Mouse (Mus musculus): ENCODE measurements at regions not wholly inside any gene's neighbourhood (a gene's known extent, or its start where the extent isn't known, plus 50 kb on each side); places are given as distances from the start of the nearest gene placed in this dataset.

GRCm38 (mm10) chr13:51022401-51023250 lies 78.1 kb upstream of the Spin1 start:
- Histone ChIP-seq H3K9me3 (no peaks in the 10 kb centered on the region), H3K4me1 (replicated peaks) (peaks cover 5% of the 10 kb centered on the region; the same call in 1 of the 2 replicates), H3K4me3 (no peak overlapping the region), H3K27me3 (no peaks in the 10 kb centered on the region), H3K36me3 (no peaks in the 10 kb centered on the region), H3K9ac (no peak overlapping the region), H3K27ac (no peak overlapping the region), H3K4me2 (no peak overlapping the region)
- 75% methylated on average over 13 of the region's 13 CpGs for WGBS
- ATAC-seq (ENCODE audit: low FRiP score): no peak

GRCm38 (mm10) chr13:51023271-51023670 lies 77.4 kb upstream of the Spin1 start:
- H3K36me3 ChIP-seq: no peaks in the 10 kb centered on the region
- H3K27me3 ChIP-seq: no peaks in the 10 kb centered on the region
- H3K4me3 ChIP-seq: no peak overlapping the region
- peaks cover 1% of the 10 kb centered on the region; the same call in 1 of the 2 replicates for H3K4me1 ChIP-seq (replicated peaks)
- 88% methylated on average over 11 of the region's 11 CpGs for WGBS
- H3K9me3 ChIP-seq: no peaks in the 10 kb centered on the region
- no peak overlapping the region for H3K9ac ChIP-seq
- H3K4me2 ChIP-seq: no peak overlapping the region
- ATAC-seq (ENCODE audit: low FRiP score): no peak
- H3K27ac ChIP-seq: no peak overlapping the region

DNA sequence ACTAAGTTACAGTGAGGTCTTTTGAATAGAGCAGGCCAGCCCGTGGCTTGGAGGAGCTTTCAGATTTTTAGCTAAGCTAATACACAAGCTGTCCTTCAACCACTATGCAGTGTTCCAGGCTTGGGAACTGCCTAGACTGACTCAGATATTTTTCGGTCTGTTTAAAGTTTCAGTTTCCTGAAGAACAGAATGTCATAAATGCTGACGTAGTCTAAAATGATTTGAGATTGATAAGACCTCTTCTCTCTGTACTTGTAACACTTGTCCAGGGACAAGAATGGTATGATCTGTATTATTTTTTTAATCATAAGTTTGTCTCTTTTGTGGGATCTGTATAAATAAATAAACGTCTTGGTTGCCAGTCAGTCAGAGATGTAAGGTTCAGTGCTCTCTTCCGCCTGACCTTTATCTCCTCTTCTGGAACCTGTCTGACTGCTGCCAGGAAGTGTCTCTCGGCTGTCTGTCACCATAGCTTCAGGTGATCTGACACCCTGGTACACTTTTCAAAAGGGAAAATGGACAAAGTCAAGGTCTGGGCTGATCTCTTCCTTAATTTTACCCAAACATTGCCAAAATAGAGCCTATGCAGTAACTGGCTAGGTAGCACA lies 74.3 kb upstream of the Spin1 start:
- WGBS: 86% methylated on average over 6 of the region's 6 CpGs
- no peaks in the 10 kb centered on the region for H3K36me3 ChIP-seq
- no peak overlapping the region for H3K9ac ChIP-seq
- no peaks in the 10 kb centered on the region for H3K27me3 ChIP-seq
- no peak overlapping the region for H3K4me3 ChIP-seq
- H3K4me2 ChIP-seq: no peak overlapping the region
- H3K9me3 ChIP-seq: no peaks in the 10 kb centered on the region
- no peak for ATAC-seq (ENCODE audit: low FRiP score)
- no peak overlapping the region for H3K27ac ChIP-seq
- H3K4me1 ChIP-seq (replicated peaks): no peaks in the 10 kb centered on the region; the same call in 1 of the 2 replicates

DNA sequence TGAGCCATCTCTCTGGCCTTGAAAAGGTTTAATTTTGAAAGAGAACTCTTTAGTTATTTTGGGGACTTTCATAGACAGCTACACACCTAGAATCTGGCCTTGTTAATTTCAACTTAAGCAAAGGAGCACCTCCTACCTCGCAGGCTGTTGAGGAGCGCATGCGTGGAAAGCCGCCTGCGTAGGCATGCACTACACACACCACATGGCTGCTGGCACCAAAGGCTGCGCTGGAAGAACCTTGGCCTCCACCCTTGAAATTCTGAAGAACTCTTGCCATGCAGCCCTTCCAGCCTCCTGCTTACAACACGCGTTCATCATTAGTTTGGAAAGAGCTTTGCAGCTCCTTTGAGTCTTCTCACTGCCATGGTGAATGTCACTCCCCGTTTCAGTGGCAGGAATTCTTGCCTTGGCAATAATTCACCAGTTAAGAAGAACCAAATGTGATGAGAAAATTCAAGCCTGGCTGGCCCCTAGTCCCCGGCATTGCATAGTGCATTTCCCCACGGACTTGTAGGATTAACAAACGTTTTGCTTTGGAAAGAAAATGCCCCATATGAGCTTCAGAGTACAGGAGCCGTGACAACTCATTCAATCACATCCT lies 62.7 kb upstream of the Spin1 start:
- ATAC-seq (ENCODE audit: low FRiP score): no peak
- Histone ChIP-seq H3K36me3 (no peaks in the 10 kb centered on the region), H3K9ac (no peak overlapping the region), H3K27me3 (no peaks in the 10 kb centered on the region), H3K4me1 (replicated peaks) (no peaks in the 10 kb centered on the region), H3K27ac (no peak overlapping the region), H3K4me3 (no peak overlapping the region), H3K4me2 (no peak overlapping the region), H3K9me3 (peaks cover 2% of the 10 kb centered on the region; the same call in 1 of the 2 replicates)
- 87% methylated on average over 13 of the region's 13 CpGs for WGBS

- 94% methylated on average over 4 of the region's 4 CpGs for WGBS
- Histone ChIP-seq H3K9me3 (peaks cover 12% of the 10 kb centered on the region), H3K4me3 (no peak overlapping the region), H3K4me2 (no peak overlapping the region), H3K4me1 (replicated peaks) (no peaks in the 10 kb centered on the region), H3K36me3 (no peaks in the 10 kb centered on the region), H3K9ac (no peak overlapping the region), H3K27ac (no peak overlapping the region), H3K27me3 (no peaks in the 10 kb centered on the region)
- no peak for ATAC-seq (ENCODE audit: low FRiP score)
Observed at GRCm38 (mm10) chr13:51038955-51039354, 61.7 kb upstream of the Spin1 start.

GRCm38 (mm10) chr13:51041121-51041520 lies 59.6 kb upstream of the Spin1 start:
- no peak for ATAC-seq (ENCODE audit: low FRiP score)
- WGBS: 35% methylated on average over 2 of the region's 2 CpGs
- Histone ChIP-seq H3K4me1 (replicated peaks) (no peaks in the 10 kb centered on the region), H3K36me3 (no peaks in the 10 kb centered on the region), H3K4me2 (no peak overlapping the region), H3K27ac (no peak overlapping the region), H3K9me3 (peaks cover 18% of the 10 kb centered on the region), H3K4me3 (no peak overlapping the region), H3K27me3 (no peaks in the 10 kb centered on the region), H3K9ac (no peak overlapping the region)

DNA sequence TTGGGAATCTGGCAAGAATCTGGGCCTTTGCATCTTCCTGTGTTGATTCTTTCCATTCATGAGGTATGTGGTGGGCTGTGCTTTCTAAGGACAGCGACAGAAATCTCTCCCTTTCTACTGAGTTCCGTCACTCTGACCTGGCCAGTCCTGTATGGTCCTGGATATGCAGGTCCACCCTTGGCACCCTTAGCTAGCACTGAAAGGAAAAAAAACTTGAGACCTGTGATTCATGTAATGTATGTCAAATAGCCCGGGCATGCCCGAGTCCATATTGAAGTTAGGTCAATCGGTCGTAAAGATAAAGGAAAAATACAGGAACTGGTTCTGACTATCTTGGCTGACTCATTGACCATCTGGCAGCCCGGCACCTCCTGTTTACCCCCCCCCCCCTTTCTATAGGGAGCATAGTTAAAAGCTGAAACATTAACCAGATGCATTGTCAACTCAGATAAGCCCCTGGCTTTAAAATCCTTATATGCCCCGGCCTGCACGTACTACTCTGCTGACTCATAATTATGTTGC lies 57.7 kb upstream of the Spin1 start:
- Histone ChIP-seq H3K9me3 (peaks cover 18% of the 10 kb centered on the region), H3K27me3 (no peaks in the 10 kb centered on the region), H3K4me2 (no peak overlapping the region), H3K27ac (no peak overlapping the region), H3K4me3 (no peak overlapping the region), H3K9ac (no peak overlapping the region), H3K36me3 (no peaks in the 10 kb centered on the region), H3K4me1 (replicated peaks) (no peaks in the 10 kb centered on the region)
- no peak for ATAC-seq (ENCODE audit: low FRiP score)
- WGBS: 96% methylated on average over 9 of the region's 9 CpGs

All from hindbrain, embryonic 13.5 days (tissue).